Mouse (Mus musculus) heart, adult 2 months (tissue): ENCODE results near the gene Gm8764. TPM values are rescaled to one million over a fixed set of nuclear protein-coding genes. Genes with fewer than 3 reads are reported as not detected.

Experiments
- DNase-seq, 2 experiments: peaks; one replicate each; pipeline ENCODE4 v3.0.0; 2021
- H3K27ac ChIP-seq: fragments of 200-600 bp; 2 replicates; pipeline ENCODE4 v1.8.1; 2022
- H3K27me3 ChIP-seq: fragments of 200-500 bp; 2 replicates; pipeline ENCODE4 v1.6.1; 2012; ENCODE audit warnings: mild to moderate bottlenecking, low read length, inconsistent platforms, mixed read lengths; ENCODE audit not compliant: control insufficient read depth, insufficient read depth
- H3K36me3 ChIP-seq: fragments of 200-500 bp; 2 replicates; pipeline ENCODE4 v1.6.1; 2012; ENCODE audit warnings: low read length, inconsistent platforms; ENCODE audit not compliant: control insufficient read depth, insufficient read depth
- H3K4me1 ChIP-seq: fragments of 200-500 bp; 2 replicates; pipeline ENCODE4 v1.6.1; 2011; ENCODE audit warnings: low read length; ENCODE audit not compliant: control insufficient read depth, insufficient read depth
- H3K4me3 ChIP-seq: fragments of 200-600 bp; 2 replicates; pipeline ENCODE4 v1.8.1; 2022
- H3K79me2 ChIP-seq: fragments of 200-500 bp; replicated peaks from 2 replicates; pipeline ENCODE4 v1.6.1; 2012; ENCODE audit warnings: mild to moderate bottlenecking, inconsistent platforms, low read length, moderate library complexity, mixed read lengths; ENCODE audit not compliant: control insufficient read depth, insufficient read depth
- H3K9ac ChIP-seq: fragments of 200-500 bp; 2 replicates; pipeline ENCODE4 v1.6.1; 2012; ENCODE audit warnings: low read depth, mild to moderate bottlenecking, control low read depth, inconsistent platforms, low read length, mixed read lengths
- CTCF ChIP-seq: fragments of 200-600 bp; IDR thresholded peaks from 2 replicates; pipeline ENCODE4 v1.8.1; 2022; ENCODE audit warnings: antibody characterized with exemption, mild to moderate bottlenecking, moderate library complexity
- EP300 ChIP-seq: fragments of 200-500 bp; IDR thresholded peaks from 2 replicates; pipeline ENCODE4 v1.6.1; 2011; ENCODE audit warnings: low read depth, low read length, control low read depth; ENCODE audit not compliant: insufficient read depth
- POLR2A ChIP-seq: fragments of 200-500 bp; IDR thresholded peaks from 2 replicates; pipeline ENCODE4 v1.6.1; 2011; ENCODE audit warnings: mild to moderate bottlenecking, low read depth, low read length, control low read depth; ENCODE audit not compliant: insufficient read depth
- WGBS: fragments of 180-500 bp; shearing (Covaris S2); methylation state at CpG from one replicate; pipeline ENCODE4 v1.1.7; 2018; 5-methylcytosine and 5-hydroxymethylcytosine counted together
- intact Hi-C: fragments of 180-260 bp; cut with DNase I; formaldehyde crosslinking; loops from one replicate; pipeline ENCODE4 v1.15.1; 2025
- polyA plus RNA-seq: library from polyadenylated mRNA; depleted of rRNA; stranded (reverse); fragments of >200 nt; gene quantifications from 2 replicates; pipeline ENCODE4 v1.2.3, GENCODE M21; 2012; rRNA removed
- total RNA-seq, 2 experiments: library from RNA; stranded (reverse); gene quantifications; 2 replicates each; pipeline ENCODE4 v1.2.3; 2021

The Gm8764 gene
- total and polyA plus RNA-seq, 3 experiments = not detected

DNA sequence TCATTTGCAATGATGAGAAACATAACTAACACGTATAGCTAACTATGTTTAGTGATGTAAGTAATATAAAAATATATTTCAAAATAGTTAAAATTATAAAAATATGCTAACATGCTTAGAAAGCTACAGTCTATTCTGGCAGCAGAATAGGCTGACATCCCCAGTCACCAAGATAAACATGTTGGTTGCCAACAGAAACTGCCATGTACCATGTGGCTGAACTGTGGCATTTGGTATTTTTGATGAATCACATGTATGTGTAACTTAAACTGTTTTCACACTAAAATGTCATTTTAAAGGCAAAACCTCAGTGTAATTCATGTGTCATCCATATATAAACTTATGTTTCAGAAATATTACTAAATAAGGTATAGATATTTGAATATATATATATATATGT is 49.8 kb downstream of the Gm8764 start:
- no peak for TF ChIP-seq POLR2A
- TF ChIP-seq EP300 = no peak
- no peak for TF ChIP-seq CTCF
- H3K36me3 ChIP-seq = no peaks in the 10 kb centered on the region
- WGBS = 73% methylated on average over 1 of the region's 1 CpGs

DNA sequence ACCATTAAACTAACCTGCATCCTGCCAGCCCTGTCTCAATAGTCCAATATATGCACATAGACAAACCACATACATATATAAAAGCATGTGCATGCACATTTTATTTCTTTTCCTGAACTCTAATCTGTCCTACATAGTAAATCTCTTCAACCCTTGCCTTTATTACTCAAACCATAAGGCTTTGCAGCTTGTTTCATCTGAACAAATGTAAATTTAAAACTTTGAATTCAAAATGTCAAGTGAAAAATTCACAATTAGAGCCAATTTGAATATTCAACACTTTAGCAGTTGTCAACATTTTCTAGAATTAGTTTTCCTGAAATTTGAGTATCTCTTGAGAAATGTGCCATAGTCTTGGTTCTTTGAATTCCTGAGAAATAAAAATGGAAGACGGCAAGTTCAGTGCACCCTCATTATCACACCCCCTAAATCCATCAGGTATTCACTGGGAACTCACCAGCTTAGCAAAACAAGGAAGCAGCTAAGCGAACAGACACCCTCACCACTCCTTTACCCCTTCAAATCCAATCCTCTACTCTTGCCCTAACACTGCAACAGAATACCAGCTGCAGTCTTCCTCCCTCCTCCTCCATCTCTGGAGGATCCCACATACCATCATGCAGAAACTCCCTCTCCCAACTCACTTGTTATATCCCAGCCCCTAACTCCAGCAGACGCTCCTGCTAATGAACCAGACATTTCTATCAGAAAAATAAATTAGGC is 50.6 kb downstream of the Gm8764 start:
- no peak for DNase-seq
- TF ChIP-seq CTCF (no peak), EP300 (no peak), POLR2A (no peak)
- WGBS = 58% methylated on average over 3 of the region's 3 CpGs
- Histone ChIP-seq H3K36me3 (no peaks in the 10 kb centered on the region), H3K4me1 (no peaks in the 10 kb centered on the region), H3K4me3 (no peak overlapping the region), H3K79me2 (no peaks in the 10 kb centered on the region), H3K9ac (no peak overlapping the region), H3K27me3 (no peaks in the 10 kb centered on the region), H3K27ac (no peak overlapping the region)
- intact Hi-C loops = no loop called here

More for the DNA sequence above, 49.8 kb downstream of the Gm8764 start:
- Histone ChIP-seq H3K27ac (no peak overlapping the region), H3K4me3 (no peak overlapping the region), H3K4me1 (no peaks in the 10 kb centered on the region), H3K79me2 (no peaks in the 10 kb centered on the region), H3K27me3 (no peaks in the 10 kb centered on the region), H3K9ac (no peak overlapping the region)
- no peak for DNase-seq
- intact Hi-C loops = no loop called here

Other genes starting within 250 kb of the Gm8764 start
- not detected for gene Gm21293, start 17.0 kb upstream of the Gm8764 start, total RNA-seq
- gene Gm21293, start 17.0 kb upstream of the Gm8764 start, polyA plus RNA-seq = not detected in 2 replicates
- gene Gm6763, start 8.5 kb upstream of the Gm8764 start, total RNA-seq = not detected
- not detected in 2 replicates for gene Gm6763, start 8.5 kb upstream of the Gm8764 start, polyA plus RNA-seq
- gene Gm21304, start 8.5 kb downstream of the Gm8764 start, total RNA-seq = not detected
- not detected in 2 replicates for gene Gm21304, start 8.5 kb downstream of the Gm8764 start, polyA plus RNA-seq
- gene Gm21312, start 17.0 kb downstream of the Gm8764 start, total RNA-seq = not detected
- gene Gm21312, start 17.0 kb downstream of the Gm8764 start, polyA plus RNA-seq = not detected in 2 replicates
- gene Gm20765, start 25.5 kb downstream of the Gm8764 start, total RNA-seq = not detected
- gene Gm20765, start 25.5 kb downstream of the Gm8764 start, polyA plus RNA-seq = not detected in 2 replicates
- gene Gm4340, start 34.0 kb downstream of the Gm8764 start, total RNA-seq = not detected
- not detected in 2 replicates for gene Gm4340, start 34.0 kb downstream of the Gm8764 start, polyA plus RNA-seq